Mouse (Mus musculus): ENCODE data around the gene Xlr3c.
"Not testable (repeated sequence)": the region's sequence is repeated elsewhere in the genome, so short reads cannot be mapped to it uniquely, and the experiment has no call there.

- not testable (repeated sequence) for TF ChIP-seq CTCF (IDR thresholded peaks at IDR 0.05; ENCODE audit: extremely low read depth, insufficient read depth, insufficient read length, insufficient replicate concordance); POLR2A (IDR thresholded peaks at IDR 0.05; ENCODE audit: low read depth, low read length)
Observed at GRCm38 (mm10) chrX:73262428-73262827, 2.8 kb downstream of the Xlr3c start.

All from spleen, adult 2 months (tissue).